Mouse (Mus musculus) liver, postnatal 0 days (tissue): ENCODE measurements at regions not wholly inside any gene's neighbourhood (a gene's known extent, or its start where the extent isn't known, plus 50 kb on each side); places are given as distances from the start of the nearest gene placed in this dataset.

Experiments used
- ATAC-seq: fragments of 200-750 bp; cut with Nextera tagmentation; 2 replicates; pipeline ENCODE4 v1.8.0; 2017; ENCODE audit warnings: mild to moderate bottlenecking, moderate library complexity
- DNase-seq: peaks from one replicate; pipeline ENCODE4 v3.0.0-alpha.2; 2016
- H3K27ac ChIP-seq: fragments of 300-500 bp; sonication (generic); 2 replicates; pipeline ENCODE4 v1.5.1; 2014; ENCODE audit warnings: antibody characterized with exemption, moderate library complexity, mild to moderate bottlenecking, low read depth
- H3K27me3 ChIP-seq: fragments of 300-500 bp; sonication (generic); 2 replicates; pipeline ENCODE4 v1.6.1; 2014; ENCODE audit warnings: low read length, control low read depth, mixed read lengths; ENCODE audit not compliant: insufficient read depth
- H3K36me3 ChIP-seq: fragments of 300-500 bp; sonication (generic); replicated peaks from 2 replicates; pipeline ENCODE4 v1.6.1; 2014; ENCODE audit warnings: mild to moderate bottlenecking, control low read depth, low read length, moderate library complexity, mixed read lengths; ENCODE audit not compliant: insufficient read depth
- H3K4me1 ChIP-seq: fragments of 300-500 bp; sonication (generic); 2 replicates; pipeline ENCODE4 v1.6.1; 2014; ENCODE audit warnings: antibody characterized with exemption, mild to moderate bottlenecking, control low read depth; ENCODE audit not compliant: insufficient read depth
- H3K4me2 ChIP-seq: fragments of 300-500 bp; sonication (generic); 2 replicates; pipeline ENCODE4 v1.6.1; 2014; ENCODE audit warnings: low read depth, mild to moderate bottlenecking, low read length, moderate library complexity, mixed read lengths
- H3K4me3 ChIP-seq: fragments of 300-500 bp; sonication (generic); 2 replicates; pipeline ENCODE4 v1.5.1; 2014; ENCODE audit warnings: low read depth, low read length
- H3K9ac ChIP-seq: fragments of 300-500 bp; sonication (generic); replicated peaks from 2 replicates; pipeline ENCODE4 v1.6.1; 2014; ENCODE audit warnings: mild to moderate bottlenecking, moderate library complexity
- H3K9me3 ChIP-seq: fragments of 300-500 bp; sonication (generic); 2 replicates; pipeline ENCODE4 v1.6.1; 2016; ENCODE audit warnings: mild to moderate bottlenecking, control low read depth, low read length, mixed read lengths
- CTCF ChIP-seq: sonication (generic); IDR thresholded peaks from 2 replicates; pipeline ENCODE4 v1.5.1; 2016; ENCODE audit warnings: antibody characterized with exemption, low read depth
- EP300 ChIP-seq: IDR thresholded peaks from 2 replicates; pipeline ENCODE4 v1.6.1; 2016; ENCODE audit warnings: antibody characterized with exemption, low read depth, mild to moderate bottlenecking
- WGBS: fragments of 180-500 bp; shearing (Covaris S2); extraction: QIAGEN DNeasy Blood & Tissue Kit; methylation state at CpG from one replicate; pipeline ENCODE4 v1.1.7; 2014; ENCODE audit not compliant: insufficient replicate concordance; 5-methylcytosine and 5-hydroxymethylcytosine counted together

DNA sequence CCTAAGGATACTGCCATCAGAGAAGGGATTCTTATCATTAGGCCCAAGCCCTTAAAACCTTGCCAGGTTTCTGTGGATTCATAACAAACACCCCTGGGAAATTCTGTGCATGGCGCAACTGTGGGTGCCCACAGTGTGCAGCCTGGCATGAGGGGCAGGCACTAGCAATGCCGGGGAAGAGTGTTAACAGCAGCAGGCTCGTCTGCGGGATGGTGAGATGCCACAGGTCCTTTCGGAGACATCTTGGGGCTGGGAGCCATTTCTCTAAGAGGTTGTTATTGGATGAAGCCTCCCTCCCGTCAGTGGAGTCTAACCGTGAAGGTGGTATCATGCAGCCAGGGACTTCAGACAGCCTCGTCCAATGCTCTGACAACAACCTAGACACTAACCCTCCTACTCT lies 144.2 kb downstream of the Drd1 start:
- H3K9ac ChIP-seq: no peak overlapping the region
- no peaks in the 10 kb centered on the region for H3K36me3 ChIP-seq
- no peaks in the 10 kb centered on the region for H3K27me3 ChIP-seq
- H3K4me1 ChIP-seq: no peaks in the 10 kb centered on the region
- no peak overlapping the region for H3K4me3 ChIP-seq
- H3K27ac ChIP-seq: no peak overlapping the region
- DNase-seq (no peak), ATAC-seq (no peak)
- no peaks in the 10 kb centered on the region for H3K9me3 ChIP-seq
- WGBS: 70% methylated on average over 8 of the region's 8 CpGs
- H3K4me2 ChIP-seq: no peak overlapping the region
- TF ChIP-seq EP300 (no peak), CTCF (no peak)

DNA sequence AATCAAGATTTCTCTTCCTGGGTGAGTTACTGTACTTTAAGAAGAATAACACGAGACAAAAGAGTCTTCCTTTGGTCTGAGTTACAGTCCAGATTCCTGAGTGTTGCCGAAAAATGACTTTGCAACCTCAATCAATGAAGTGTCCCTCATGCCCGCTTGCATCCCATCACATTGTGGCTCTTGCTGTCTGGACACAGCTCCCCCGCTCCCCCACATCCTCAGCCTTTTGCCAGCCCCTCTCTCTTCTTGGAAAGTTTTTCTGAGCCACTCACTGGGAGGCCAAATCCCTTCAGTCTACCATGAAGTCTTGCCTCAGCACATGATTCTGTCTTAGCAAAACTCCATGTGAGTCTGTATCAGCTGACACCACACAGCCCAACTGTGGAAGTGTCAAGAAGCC lies 145.3 kb downstream of the Drd1 start:
- H3K4me2 ChIP-seq: no peak overlapping the region
- DNase-seq (no peak), ATAC-seq (no peak)
- H3K9me3 ChIP-seq: no peaks in the 10 kb centered on the region
- no peak overlapping the region for H3K4me3 ChIP-seq
- H3K4me1 ChIP-seq: no peaks in the 10 kb centered on the region
- no peak overlapping the region for H3K27ac ChIP-seq
- no peaks in the 10 kb centered on the region for H3K36me3 ChIP-seq
- H3K9ac ChIP-seq: no peak overlapping the region
- no peaks in the 10 kb centered on the region for H3K27me3 ChIP-seq
- TF ChIP-seq CTCF (no peak), EP300 (no peak)
- 78% methylated on average over 4 of the region's 4 CpGs for WGBS

DNA sequence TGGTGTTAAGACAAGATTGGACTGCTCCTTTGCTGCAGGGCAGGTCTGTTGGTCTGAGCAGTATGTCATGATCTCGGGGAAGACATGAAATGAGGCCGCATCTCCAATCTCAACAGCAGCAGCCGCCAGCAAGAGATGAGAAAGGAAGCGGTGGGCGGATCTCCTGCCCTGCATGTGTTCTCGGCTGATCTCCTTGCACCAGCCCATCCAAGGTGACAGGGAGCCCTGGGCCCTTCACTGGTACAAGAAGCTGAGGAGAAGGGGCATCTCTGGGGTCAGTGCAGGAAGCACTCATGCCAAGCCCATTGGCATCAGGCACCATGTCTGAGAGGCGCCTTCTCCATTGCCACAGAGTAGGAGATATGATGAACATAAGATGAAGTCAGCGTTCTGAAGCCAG lies 151.0 kb downstream of the Drd1 start:
- Histone ChIP-seq H3K4me1 (no peaks in the 10 kb centered on the region), H3K9me3 (no peaks in the 10 kb centered on the region), H3K9ac (no peak overlapping the region), H3K27ac (no peak overlapping the region), H3K36me3 (no peaks in the 10 kb centered on the region), H3K27me3 (no peaks in the 10 kb centered on the region), H3K4me3 (no peak overlapping the region), H3K4me2 (no peak overlapping the region)
- DNase-seq (no peak), ATAC-seq (no peak)
- TF ChIP-seq CTCF (no peak), EP300 (no peak)
- 78% methylated on average over 8 of the region's 8 CpGs for WGBS

DNA sequence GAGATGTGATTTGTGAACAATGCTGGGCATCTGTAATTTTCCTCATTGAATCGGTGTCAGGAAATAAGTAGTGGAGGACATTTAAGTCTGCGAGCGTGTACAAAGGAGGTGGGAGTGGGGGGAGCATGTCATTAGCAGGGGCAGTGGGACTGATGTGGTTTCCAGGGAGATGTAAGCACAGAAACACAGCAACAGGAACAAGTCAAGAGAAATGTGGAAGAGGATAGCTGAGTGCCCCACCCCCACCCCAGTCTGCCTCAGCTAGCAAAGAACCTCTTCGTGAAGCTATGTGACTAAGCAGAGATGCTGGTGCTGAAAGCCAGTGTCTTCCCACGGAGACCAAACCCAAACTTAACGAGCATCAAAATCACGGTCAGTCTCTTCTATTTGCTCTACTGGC lies 151.9 kb downstream of the Drd1 start:
- no peaks in the 10 kb centered on the region for H3K27me3 ChIP-seq

DNA sequence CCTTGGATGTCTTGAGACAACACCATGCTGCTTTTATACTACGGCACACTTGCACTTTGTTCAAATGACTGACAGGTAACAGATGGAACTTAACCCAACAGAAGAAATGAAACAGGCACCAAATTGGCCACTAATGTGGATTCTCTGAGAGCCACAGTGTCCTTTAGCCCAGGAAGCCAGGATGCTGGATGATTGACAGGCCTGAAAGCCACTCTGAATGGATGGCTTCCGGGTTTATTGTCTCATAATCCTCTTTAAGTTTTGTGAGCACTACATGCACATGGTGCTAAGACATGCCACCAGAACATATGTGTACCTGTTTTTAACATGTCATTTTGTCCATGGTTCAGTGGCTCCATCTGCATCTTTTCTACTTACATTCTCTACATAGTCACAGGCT lies 152.7 kb downstream of the Drd1 start:
- TF ChIP-seq EP300 (no peak), CTCF (no peak)
- ATAC-seq: no peak
- H3K27ac ChIP-seq: no peak overlapping the region
- no peaks in the 10 kb centered on the region for H3K9me3 ChIP-seq
- 89% methylated on average over 2 of the region's 2 CpGs for WGBS
- H3K9ac ChIP-seq: no peak overlapping the region
- no peaks in the 10 kb centered on the region for H3K36me3 ChIP-seq
- no peak for DNase-seq
- H3K27me3 ChIP-seq: no peaks in the 10 kb centered on the region
- no peak overlapping the region for H3K4me3 ChIP-seq
- no peaks in the 10 kb centered on the region for H3K4me1 ChIP-seq
- H3K4me2 ChIP-seq: no peak overlapping the region

More for the DNA sequence above, 151.9 kb downstream of the Drd1 start:
- no peak for DNase-seq
- Histone ChIP-seq H3K4me1 (no peaks in the 10 kb centered on the region), H3K9ac (no peak overlapping the region), H3K36me3 (no peaks in the 10 kb centered on the region), H3K4me3 (no peak overlapping the region), H3K4me2 (no peak overlapping the region), H3K27ac (no peak overlapping the region), H3K9me3 (no peaks in the 10 kb centered on the region)
- 46% methylated on average over 7 of the region's 7 CpGs for WGBS
- ATAC-seq: no peak
- TF ChIP-seq CTCF (no peak), EP300 (no peak)

GRCm38 (mm10) chr13:53900406-53901025 lies 155.0 kb downstream of the Drd1 start:
- no peak overlapping the region for H3K9ac ChIP-seq
- H3K9me3 ChIP-seq: no peaks in the 10 kb centered on the region
- H3K27ac ChIP-seq: no peak overlapping the region
- WGBS: 61% methylated on average over 3 of the region's 3 CpGs
- H3K4me3 ChIP-seq: no peak overlapping the region
- no peaks in the 10 kb centered on the region for H3K27me3 ChIP-seq
- no peaks in the 10 kb centered on the region for H3K36me3 ChIP-seq
- H3K4me2 ChIP-seq: no peak overlapping the region
- no peak for ATAC-seq
- no peak for DNase-seq
- H3K4me1 ChIP-seq: no peaks in the 10 kb centered on the region
- TF ChIP-seq CTCF: no peak
- TF ChIP-seq EP300: no peak

GRCm38 (mm10) chr13:53898351-53898750 lies 157.2 kb downstream of the Drd1 start:
- Histone ChIP-seq H3K9me3 (no peaks in the 10 kb centered on the region), H3K27ac (no peak overlapping the region), H3K4me2 (no peak overlapping the region), H3K27me3 (no peaks in the 10 kb centered on the region), H3K9ac (no peak overlapping the region), H3K36me3 (no peaks in the 10 kb centered on the region), H3K4me3 (no peak overlapping the region), H3K4me1 (no peaks in the 10 kb centered on the region)
- TF ChIP-seq EP300 (no peak), CTCF (no peak)
- 82% methylated on average over 10 of the region's 10 CpGs for WGBS
- no peak for ATAC-seq
- no peak for DNase-seq
